Mouse (Mus musculus): ENCODE measurements around the gene Slc2a13.

GRCm38 (mm10) chr15:91503291-91503690 lies 69.8 kb downstream of the Slc2a13 start:
- TF ChIP-seq POLR2A (IDR thresholded peaks at IDR 0.05; ENCODE audit: borderline replicate concordance, extremely low read depth, low read depth, low read length) (no peak), CTCF (IDR thresholded peaks at IDR 0.05; ENCODE audit: insufficient read depth, low read length) (no peak)
